Mouse (Mus musculus) layer of hippocampus, postnatal 14 days (tissue): Measurements from ENCODE around the gene Myf6. TPM values are rescaled to one million over a fixed set of nuclear protein-coding genes. Genes with fewer than 3 reads are reported as not detected.

Experiments
- microRNA-seq, 2 experiments: library from miRNA; unstranded; fragments of <30 nt; microRNA quantifications; one replicate each; pipeline ENCODE4 v1.2.0; 2021
- total RNA-seq, 2 experiments: library from RNA; stranded (reverse); gene quantifications; 2 replicates each; pipeline ENCODE4 v1.2.3; 2021

Myf6 gene
- total RNA-seq, 2 experiments from 2014 or later, result not detected

Small RNA genes lying within 50 kb of the gene (microRNA-seq; reads per million reads assigned to microRNA genes)
- 0 reads per million in 2 experiments for gene Gm44403

Other genes starting within 250 kb of the Myf6 start
- 10 to 100 TPM; 44.8 to 45.7 TPM for gene Lin7a, start 223.1 kb downstream of the Myf6 start, total RNA-seq
- not detected for gene Myf5, start 8.6 kb downstream of the Myf6 start, total RNA-seq
- gene Ptprq, start 225.3 kb upstream of the Myf6 start, total RNA-seq, result under 1 TPM; 0.23 to 0.24 TPM